Mouse (Mus musculus) left cerebral cortex, postnatal 36 days (tissue): ENCODE data around the gene Dzip3. TPM values are rescaled to one million over a fixed set of nuclear protein-coding genes. Genes with fewer than 3 reads are reported as not detected.

Experiments used
- DNase-seq, 2 experiments: peaks; one replicate each; pipeline ENCODE4 v3.0.0; 2021 to 2022; ENCODE audit warnings: low spot score in 2 of 2, mixed read lengths in 1 of 2
- intact Hi-C: fragments of 180-260 bp; cut with DNase I; formaldehyde crosslinking; loops from one replicate; pipeline ENCODE4 v1.15.1; 2025
- total RNA-seq, 2 experiments: library from RNA; stranded (reverse); gene quantifications; 2 replicates each; pipeline ENCODE4 v1.2.3; 2021

The Dzip3 gene
- total RNA-seq, 2 experiments from 2014 or later: 69.9 to 81.4 TPM

DNA sequence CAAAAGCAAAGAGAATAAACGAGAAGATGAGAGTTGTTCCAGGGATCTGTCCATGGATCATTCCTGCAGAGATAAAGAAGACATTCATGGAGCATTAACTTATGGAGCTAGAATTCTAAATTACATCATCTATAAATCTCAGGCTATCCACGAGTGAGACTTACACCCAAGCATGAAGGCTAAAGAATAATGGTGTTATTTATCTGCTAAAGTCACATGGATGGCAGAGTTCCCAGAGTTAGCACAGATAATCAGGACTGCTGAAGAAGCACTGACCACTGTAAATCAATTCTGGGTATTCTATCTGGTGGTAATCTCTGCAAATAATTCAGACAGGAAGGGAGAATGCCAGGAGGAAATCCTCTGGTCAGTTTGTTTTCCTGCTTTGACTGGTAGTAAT, 103.2 kb downstream of the Dzip3 start:
- intact Hi-C loops: no loop called here
- no peak for DNase-seq

Other genes starting within 250 kb of the Dzip3 start
- under 1 TPM; 0.18 to 0.20 TPM for gene Trat1, start 222.1 kb downstream of the Dzip3 start, total RNA-seq
- gene Retnlb, start 177.3 kb downstream of the Dzip3 start, total RNA-seq: not detected
- not detected for gene Retnla, start 151.6 kb downstream of the Dzip3 start, total RNA-seq
- not detected for gene Retnlg, start 121.5 kb downstream of the Dzip3 start, total RNA-seq
- 1 to 10 TPM; 2.4 TPM for gene Cip2a, start within 50 bp of the Dzip3 start, total RNA-seq
- under 1 TPM; 0.57 to 0.74 TPM for gene Myh15, start 63.3 kb upstream of the Dzip3 start, total RNA-seq